Mouse (Mus musculus) stomach, embryonic 14.5 days (tissue): Measurements from ENCODE around the gene Pdcd2l. TPM values are rescaled to one million over a fixed set of nuclear protein-coding genes. Genes with fewer than 3 reads are reported as not detected.
"Not testable (repeated sequence)": the region's sequence is repeated elsewhere in the genome, so short reads cannot be mapped to it uniquely, and the experiment has no call there.

Experiments
- ATAC-seq: fragments of 200-750 bp; cut with Nextera tagmentation; 2 replicates; pipeline ENCODE4 v1.8.0; 2017; ENCODE audit warnings: low read depth, moderate TSS enrichment; ENCODE audit not compliant: insufficient number of reproducible peaks, insufficient read depth, low FRiP score
- H3K27ac ChIP-seq: fragments of 300-500 bp; sonication (generic); 2 replicates; pipeline ENCODE4 v1.5.1; 2014; ENCODE audit warnings: mild to moderate bottlenecking, low read length, moderate library complexity, mixed read lengths
- H3K27me3 ChIP-seq: fragments of 300-500 bp; sonication (generic); 2 replicates; pipeline ENCODE4 v1.6.1; 2014; ENCODE audit warnings: low read length, control low read depth, mixed read lengths; ENCODE audit not compliant: control insufficient read depth, insufficient read depth
- H3K36me3 ChIP-seq: fragments of 300-500 bp; sonication (generic); 2 replicates; pipeline ENCODE4 v1.6.1; 2014; ENCODE audit warnings: mild to moderate bottlenecking, control low read depth, low read length, moderate library complexity, mixed read lengths; ENCODE audit not compliant: control insufficient read depth, insufficient read depth
- H3K4me1 ChIP-seq: fragments of 300-500 bp; sonication (generic); 2 replicates; pipeline ENCODE4 v1.6.1; 2014; ENCODE audit warnings: low read length, control low read depth, mixed read lengths; ENCODE audit not compliant: control insufficient read depth, insufficient read depth
- H3K4me2 ChIP-seq: fragments of 300-500 bp; sonication (generic); replicated peaks from 2 replicates; pipeline ENCODE4 v1.6.1; 2014; ENCODE audit warnings: low read depth, low read length, control low read depth
- H3K4me3 ChIP-seq: fragments of 300-500 bp; sonication (generic); 2 replicates; pipeline ENCODE4 v1.5.1; 2014; ENCODE audit warnings: low read depth, low read length, control low read depth
- H3K9ac ChIP-seq: fragments of 300-500 bp; sonication (generic); replicated peaks from 2 replicates; pipeline ENCODE4 v1.6.1; 2014; ENCODE audit warnings: low read depth, mild to moderate bottlenecking, control low read depth, low read length, moderate library complexity, mixed read lengths
- H3K9me3 ChIP-seq: fragments of 300-500 bp; sonication (generic); 2 replicates; pipeline ENCODE4 v1.6.1; 2016; ENCODE audit warnings: low read depth, low read length, control low read depth; ENCODE audit not compliant: control insufficient read depth
- WGBS: fragments of 180-500 bp; shearing (Covaris S2); extraction: QIAGEN DNeasy Blood & Tissue Kit; methylation state at CpG from one replicate; pipeline ENCODE4 v1.1.7; 2014; 5-methylcytosine and 5-hydroxymethylcytosine counted together
- polyA plus RNA-seq: library from polyadenylated mRNA; unstranded; fragments of >200 nt; fragmentation: Nextera tagmentation; extraction: Ambion mirVana; gene quantifications from 2 replicates; pipeline ENCODE4 v1.2.1, GENCODE M21; 2014

Gene Pdcd2l
- polyA plus RNA-seq, 1 experiment from 2014 or later: 64.1 TPM

- 94% methylated on average over 9 of the region's 10 CpGs for WGBS
Measured at GRCm38 (mm10) chr7:34202147-34202546, 5.7 kb upstream of the Pdcd2l start.

GRCm38 (mm10) chr7:34200829-34201228 is 4.4 kb upstream of the Pdcd2l start:
- H3K4me3 ChIP-seq: no peak overlapping the region
- no peak overlapping the region for H3K27ac ChIP-seq
- no peak overlapping the region for H3K4me2 ChIP-seq
- H3K36me3 ChIP-seq: peaks cover 39% of the 10 kb centered on the region
- 96% methylated on average over 2 of the region's 2 CpGs for WGBS
- H3K27me3 ChIP-seq: no peaks in the 10 kb centered on the region
- no peaks in the 10 kb centered on the region for H3K4me1 ChIP-seq
- no peak for ATAC-seq
- no peaks in the 10 kb centered on the region for H3K9me3 ChIP-seq
- H3K9ac ChIP-seq: no peak overlapping the region

More at GRCm38 (mm10) chr7:34202147-34202546, 5.7 kb upstream of the Pdcd2l start:
- ATAC-seq, H3K9me3 ChIP-seq, H3K9ac ChIP-seq, H3K4me2 ChIP-seq, H3K27me3 ChIP-seq, H3K4me3 ChIP-seq, H3K4me1 ChIP-seq, H3K27ac ChIP-seq: not testable (repeated sequence)
- H3K36me3 ChIP-seq: peaks cover 52% of the 10 kb centered on the region

GRCm38 (mm10) chr7:34198346-34198745 is 1.9 kb upstream of the Pdcd2l start:
- Histone ChIP-seq H3K9me3 (no peaks in the 10 kb centered on the region), H3K36me3 (peaks cover 17% of the 10 kb centered on the region), H3K4me2 (no peak overlapping the region), H3K9ac (no peak overlapping the region), H3K4me1 (peaks cover 4% of the 10 kb centered on the region; the same call in 1 of the 2 replicates), H3K4me3 (no peak overlapping the region), H3K27ac (no peak overlapping the region), H3K27me3 (no peaks in the 10 kb centered on the region)
- no peak for ATAC-seq
- WGBS: 47% methylated on average over 3 of the region's 3 CpGs

GRCm38 (mm10) chr7:34195632-34196031 is 829 bp downstream of the Pdcd2l start:
- Histone ChIP-seq H3K4me1 (peaks cover 4% of the 10 kb centered on the region; the same call in 1 of the 2 replicates), H3K36me3 (peaks cover 12% of the 10 kb centered on the region; the same call in 1 of the 2 replicates), H3K9me3 (no peaks in the 10 kb centered on the region), H3K27me3 (no peaks in the 10 kb centered on the region), H3K9ac (peak overlapping the region; percentile 86), H3K4me2 (peak overlapping the region; percentile 79), H3K27ac (no peak overlapping the region; the same call in 1 of the 2 replicates), H3K4me3 (peak overlapping the region; percentile 97)
- 45% methylated on average over 3 of the region's 3 CpGs for WGBS
- no peak for ATAC-seq

GRCm38 (mm10) chr7:34192825-34193224 is 3.6 kb downstream of the Pdcd2l start:
- Histone ChIP-seq H3K4me1 (peaks cover 4% of the 10 kb centered on the region; the same call in 1 of the 2 replicates), H3K9me3 (no peaks in the 10 kb centered on the region), H3K27me3 (no peaks in the 10 kb centered on the region), H3K4me2 (no peak overlapping the region), H3K36me3 (peaks cover 28% of the 10 kb centered on the region), H3K4me3 (no peak overlapping the region), H3K9ac (no peak overlapping the region), H3K27ac (no peak overlapping the region)
- no peak for ATAC-seq
- WGBS: 90% methylated on average over 6 of the region's 6 CpGs

GRCm38 (mm10) chr7:34189376-34189989 is 7.0 kb downstream of the Pdcd2l start:
- no peak for ATAC-seq
- Histone ChIP-seq H3K4me3 (no peak overlapping the region), H3K36me3 (peaks cover 50% of the 10 kb centered on the region), H3K27me3 (no peaks in the 10 kb centered on the region), H3K9ac (no peak overlapping the region), H3K27ac (no peak overlapping the region), H3K9me3 (no peaks in the 10 kb centered on the region), H3K4me2 (no peak overlapping the region), H3K4me1 (no peaks in the 10 kb centered on the region)
- WGBS: 85% methylated on average over 12 of the region's 12 CpGs

- H3K27ac ChIP-seq: no peak overlapping the region
- H3K27me3 ChIP-seq: no peaks in the 10 kb centered on the region
- H3K4me1 ChIP-seq: no peaks in the 10 kb centered on the region
- WGBS: 75% methylated on average over 3 of the region's 3 CpGs
- ATAC-seq: no peak
- H3K9me3 ChIP-seq: no peaks in the 10 kb centered on the region
- H3K4me3 ChIP-seq: no peak overlapping the region
- peaks cover 34% of the 10 kb centered on the region for H3K36me3 ChIP-seq
- H3K9ac ChIP-seq: no peak overlapping the region
- no peak overlapping the region for H3K4me2 ChIP-seq
Measured at GRCm38 (mm10) chr7:34183794-34184193, 12.7 kb downstream of the Pdcd2l start.

- no peak overlapping the region for H3K27ac ChIP-seq
- no peak overlapping the region for H3K9ac ChIP-seq
- H3K9me3 ChIP-seq: no peaks in the 10 kb centered on the region
- H3K4me1 ChIP-seq: no peaks in the 10 kb centered on the region
- peaks cover 30% of the 10 kb centered on the region for H3K36me3 ChIP-seq
- ATAC-seq: 0 out of 2 replicates have a peak, but pooled peaks have one; percentile 23
- H3K4me3 ChIP-seq: no peak overlapping the region
- WGBS: 73% methylated on average over 13 of the region's 13 CpGs
- no peak overlapping the region for H3K4me2 ChIP-seq
- H3K27me3 ChIP-seq: no peaks in the 10 kb centered on the region
Measured at GRCm38 (mm10) chr7:34183356-34183755, 13.1 kb downstream of the Pdcd2l start.

GRCm38 (mm10) chr7:34176241-34176640 is 20.2 kb downstream of the Pdcd2l start:
- 87% methylated on average over 6 of the region's 6 CpGs for WGBS
- H3K27ac ChIP-seq, H3K9me3 ChIP-seq, H3K27me3 ChIP-seq, ATAC-seq, H3K9ac ChIP-seq, H3K4me2 ChIP-seq, H3K36me3 ChIP-seq, H3K4me3 ChIP-seq, H3K4me1 ChIP-seq: not testable (repeated sequence)
